Mouse (Mus musculus): ENCODE results near the gene Tmed5. TPM values are rescaled to one million over a fixed set of nuclear protein-coding genes. Genes with fewer than 3 reads are reported as not detected.
"Not testable (repeated sequence)": the region's sequence is repeated elsewhere in the genome, so short reads cannot be mapped to it uniquely, and the experiment has no call there.

Tmed5 gene
- 41.1 and 44.6 TPM in 2 replicates for polyA plus RNA-seq (2015; fragmentation: Nextera tagmentation; extraction: Ambion mirVana)

DNA sequence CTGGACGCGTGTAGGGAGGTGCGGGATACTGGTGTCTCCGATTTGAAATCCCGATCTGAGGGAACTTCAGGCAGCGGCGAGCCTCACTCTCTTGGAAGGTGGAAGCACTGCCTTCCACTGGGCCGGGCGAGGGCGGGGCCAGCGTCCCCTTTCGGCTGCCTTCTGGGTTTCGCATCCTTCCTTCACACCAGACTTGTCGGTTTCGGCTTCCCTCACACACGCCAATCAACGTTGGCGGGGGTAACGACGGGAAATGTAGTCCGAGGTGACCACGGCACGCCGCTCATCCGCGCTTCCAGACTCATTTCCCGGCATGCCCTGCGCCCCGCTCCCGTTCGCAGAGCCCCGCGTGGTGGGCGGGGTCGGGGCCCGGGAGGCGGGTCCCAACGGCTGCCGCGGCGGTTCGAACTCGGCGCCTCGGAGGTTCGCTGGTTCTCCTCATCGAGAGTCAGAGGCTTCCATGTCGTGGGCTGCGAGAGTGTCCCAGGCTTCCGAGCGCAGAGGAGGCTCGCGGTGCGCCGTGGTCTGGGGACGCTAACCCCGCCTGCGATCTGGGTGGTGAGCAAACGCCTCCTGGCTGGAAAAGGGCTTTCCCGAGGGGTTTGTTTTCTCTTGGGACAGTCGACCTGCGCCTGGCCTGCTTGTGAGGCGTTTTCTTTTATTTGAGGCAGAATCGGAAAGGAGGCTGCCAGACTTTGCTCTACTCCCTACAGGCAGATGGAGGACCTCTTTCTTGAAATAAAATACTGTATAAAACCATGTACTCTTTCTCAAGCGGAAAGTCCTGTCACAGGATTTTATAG lies at the start of gene Tmed5, which contains the start of gene Ccdc18:
Gene Tmed5, minus strand, starts transcription at position 180 of the 803 bp plus-strand sequence.
Gene Ccdc18, plus strand, starts transcription at position 435 of the 803 bp plus-strand sequence.
- Histone ChIP-seq H3K4me3 (replicated peaks) (peak within 1 kb of the TSS; percentile 91), H3K4me2 (replicated peaks) (peak within 1 kb of the TSS; percentile 63), H3K9me3 (no peaks in the 10 kb centered on the region), H3K27me3 (replicated peaks) (no peaks in the 10 kb centered on the region), H3K9ac (peak within 1 kb of the TSS; percentile 82), H3K27ac (peak within 1 kb of the TSS; percentile 92), H3K36me3 (no peaks in the 10 kb centered on the region), H3K4me1 (replicated peaks) (no peaks in the 10 kb centered on the region)
- under 1% methylated on average over 65 of the region's 65 CpGs for WGBS
- ATAC-seq = peak; percentile 99

- ATAC-seq = no peak
- Histone ChIP-seq H3K36me3 (no peaks in the 10 kb centered on the region), H3K9ac (no peak overlapping the region), H3K27me3 (replicated peaks) (no peaks in the 10 kb centered on the region), H3K4me3 (replicated peaks) (no peak overlapping the region), H3K4me1 (replicated peaks) (no peaks in the 10 kb centered on the region), H3K27ac (no peak overlapping the region), H3K4me2 (replicated peaks) (no peak overlapping the region), H3K9me3 (no peaks in the 10 kb centered on the region)
- WGBS = 29% methylated on average over 1 of the region's 1 CpGs
Measured at GRCm38 (mm10) chr5:108163695-108164094, 31.3 kb upstream of the Tmed5 start.

DNA sequence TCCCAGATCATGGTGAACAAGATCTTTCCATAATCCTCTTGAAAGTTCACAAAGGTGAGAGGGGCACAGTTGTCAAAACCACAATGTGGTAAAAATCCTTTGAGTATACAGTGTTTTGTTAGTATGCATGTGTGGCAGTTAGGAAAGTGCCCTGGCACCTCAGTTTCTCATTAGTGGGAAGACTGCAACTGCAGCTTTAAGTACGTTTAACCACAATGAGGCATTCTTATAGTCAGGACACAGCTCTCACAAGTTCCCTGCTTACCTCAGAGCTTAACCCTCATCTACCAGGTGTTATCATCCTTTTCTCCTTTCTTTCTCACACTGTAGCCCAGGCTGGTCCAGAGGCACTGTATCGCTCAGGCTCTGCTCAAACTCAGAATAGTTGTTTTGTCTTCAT lies 28.4 kb upstream of the Tmed5 start:
- H3K9me3 ChIP-seq = no peaks in the 10 kb centered on the region
- 83% methylated on average over 2 of the region's 2 CpGs for WGBS
- no peak for ATAC-seq

DNA sequence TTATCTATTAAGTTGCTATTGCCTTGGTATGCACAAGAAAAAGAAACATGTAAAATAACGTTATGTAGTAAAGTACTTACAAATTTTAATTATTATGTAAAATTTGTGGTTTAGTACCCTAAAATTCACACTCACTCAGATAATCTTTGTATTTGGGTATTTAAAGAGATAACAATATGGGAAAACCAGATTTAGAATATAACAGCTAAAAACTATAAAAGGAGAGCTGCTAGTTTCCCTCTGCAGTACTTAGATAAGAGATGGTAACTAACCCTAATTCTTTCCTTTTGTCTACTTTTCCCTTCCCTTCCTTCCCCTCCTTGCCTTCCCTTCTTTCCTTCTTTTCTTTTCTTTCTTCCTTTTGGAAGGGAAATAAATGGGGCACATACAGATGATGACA lies 20.2 kb upstream of the Tmed5 start:
- 96% methylated on average over 1 of the region's 1 CpGs for WGBS
- H3K4me1 ChIP-seq (replicated peaks) = no peaks in the 10 kb centered on the region

More for the DNA sequence above, 28.4 kb upstream of the Tmed5 start:
- H3K36me3 ChIP-seq = no peaks in the 10 kb centered on the region
- H3K9ac ChIP-seq = no peak overlapping the region
- H3K27me3 ChIP-seq (replicated peaks) = no peaks in the 10 kb centered on the region
- no peak overlapping the region for H3K4me3 ChIP-seq (replicated peaks)
- no peak overlapping the region for H3K27ac ChIP-seq
- H3K4me2 ChIP-seq (replicated peaks) = no peak overlapping the region
- no peaks in the 10 kb centered on the region for H3K4me1 ChIP-seq (replicated peaks)

GRCm38 (mm10) chr5:108131849-108132440 lies 475 bp downstream of the Tmed5 start:
- ATAC-seq = peak; percentile 65
- WGBS = under 1% methylated on average over 32 of the region's 32 CpGs
- peak overlapping the region; percentile 92 for H3K27ac ChIP-seq
- no peaks in the 10 kb centered on the region for H3K27me3 ChIP-seq (replicated peaks)
- H3K9me3 ChIP-seq = no peaks in the 10 kb centered on the region
- peak overlapping the region; percentile 82 for H3K9ac ChIP-seq
- H3K36me3 ChIP-seq = no peaks in the 10 kb centered on the region
- H3K4me2 ChIP-seq (replicated peaks) = peak overlapping the region; percentile 63
- peak overlapping the region; percentile 91 for H3K4me3 ChIP-seq (replicated peaks)
- no peaks in the 10 kb centered on the region for H3K4me1 ChIP-seq (replicated peaks)

More for the DNA sequence above, 20.2 kb upstream of the Tmed5 start:
- H3K27ac ChIP-seq = no peak overlapping the region
- H3K27me3 ChIP-seq (replicated peaks) = no peaks in the 10 kb centered on the region
- H3K9ac ChIP-seq = no peak overlapping the region
- no peak overlapping the region for H3K4me2 ChIP-seq (replicated peaks)
- no peaks in the 10 kb centered on the region for H3K36me3 ChIP-seq
- no peaks in the 10 kb centered on the region for H3K9me3 ChIP-seq
- no peak overlapping the region for H3K4me3 ChIP-seq (replicated peaks)
- no peak for ATAC-seq

- no peak overlapping the region for H3K4me2 ChIP-seq (replicated peaks)
- no peak overlapping the region for H3K27ac ChIP-seq
- no peak overlapping the region for H3K9ac ChIP-seq
- 0 out of 2 replicates have a peak, but pooled peaks cover 3% of the 10 kb centered on the region for H3K36me3 ChIP-seq
- no peaks in the 10 kb centered on the region for H3K9me3 ChIP-seq
- no peaks in the 10 kb centered on the region for H3K27me3 ChIP-seq (replicated peaks)
- H3K4me1 ChIP-seq (replicated peaks) = no peaks in the 10 kb centered on the region
- no peak for ATAC-seq
- 84% methylated on average over 9 of the region's 9 CpGs for WGBS
- H3K4me3 ChIP-seq (replicated peaks) = no peak overlapping the region
Measured at GRCm38 (mm10) chr5:108120221-108120900, 12.1 kb downstream of the Tmed5 start.

DNA sequence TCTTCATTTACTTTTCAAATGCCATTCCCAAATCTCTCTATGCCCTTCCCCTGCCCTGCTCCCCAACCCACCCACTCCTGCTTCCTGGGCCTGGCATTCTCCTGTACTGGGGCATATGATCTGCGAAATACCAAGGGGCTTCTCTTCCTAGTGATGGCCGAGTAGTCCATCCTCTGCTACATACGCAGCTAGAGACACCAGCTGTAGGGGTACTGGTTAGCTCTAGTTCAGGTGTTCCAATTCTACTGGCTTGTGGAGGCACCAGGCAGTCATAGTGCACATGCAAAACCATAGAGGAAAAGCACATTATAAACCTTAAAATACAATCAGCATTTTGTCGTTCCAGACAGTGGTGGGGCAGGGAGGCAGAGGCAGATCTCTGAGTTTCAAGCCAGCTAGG lies 14.7 kb downstream of the Tmed5 start:
- H3K4me3 ChIP-seq (replicated peaks) = no peak overlapping the region
- 91% methylated on average over 4 of the region's 4 CpGs for WGBS
- H3K9ac ChIP-seq = no peak overlapping the region
- H3K4me2 ChIP-seq (replicated peaks) = no peak overlapping the region
- H3K27me3 ChIP-seq (replicated peaks) = no peaks in the 10 kb centered on the region
- 0 out of 2 replicates have a peak, but pooled peaks cover 3% of the 10 kb centered on the region for H3K36me3 ChIP-seq
- no peaks in the 10 kb centered on the region for H3K9me3 ChIP-seq
- no peak for ATAC-seq
- no peaks in the 10 kb centered on the region for H3K4me1 ChIP-seq (replicated peaks)
- H3K27ac ChIP-seq = no peak overlapping the region

- 94% methylated on average over 7 of the region's 7 CpGs for WGBS
- Histone ChIP-seq H3K4me1 (replicated peaks) (no peaks in the 10 kb centered on the region), H3K27me3 (replicated peaks) (no peaks in the 10 kb centered on the region), H3K9ac (no peak overlapping the region), H3K27ac (no peak overlapping the region), H3K36me3 (peaks cover 12% of the 10 kb centered on the region; the same call in 1 of the 2 replicates), H3K9me3 (no peaks in the 10 kb centered on the region), H3K4me2 (replicated peaks) (no peak overlapping the region), H3K4me3 (replicated peaks) (no peak overlapping the region)
- no peak for ATAC-seq
Measured at GRCm38 (mm10) chr5:108109346-108109745, 23.1 kb downstream of the Tmed5 start.

DNA sequence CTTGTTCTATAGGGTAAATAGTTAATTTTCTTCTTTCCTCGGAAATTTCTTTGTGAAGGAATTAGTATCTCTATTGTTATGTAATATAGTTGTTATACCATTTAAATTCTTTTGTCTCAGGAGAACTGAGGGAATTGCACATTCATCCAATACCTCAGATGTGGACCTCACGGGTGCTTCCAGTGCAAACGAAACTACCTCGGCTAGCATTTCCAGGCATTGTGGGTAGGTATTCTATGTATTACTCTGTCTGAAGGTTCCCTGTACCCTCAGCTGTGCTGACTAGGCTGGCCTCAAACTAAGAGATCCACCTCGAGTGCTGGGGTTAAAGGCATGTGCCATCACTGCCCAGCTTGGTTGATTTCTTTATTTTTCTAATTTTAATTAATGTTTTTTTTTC lies 28.1 kb downstream of the Tmed5 start:
- H3K4me3 ChIP-seq (replicated peaks) = no peak overlapping the region
- no peaks in the 10 kb centered on the region for H3K27me3 ChIP-seq (replicated peaks)
- peaks cover 16% of the 10 kb centered on the region; the same call in 1 of the 2 replicates for H3K36me3 ChIP-seq
- H3K4me2 ChIP-seq (replicated peaks) = no peak overlapping the region
- no peak overlapping the region for H3K27ac ChIP-seq
- no peak overlapping the region for H3K9ac ChIP-seq
- ATAC-seq = no peak
- no peaks in the 10 kb centered on the region for H3K9me3 ChIP-seq
- WGBS = 91% methylated on average over 5 of the region's 5 CpGs
- no peaks in the 10 kb centered on the region for H3K4me1 ChIP-seq (replicated peaks)

DNA sequence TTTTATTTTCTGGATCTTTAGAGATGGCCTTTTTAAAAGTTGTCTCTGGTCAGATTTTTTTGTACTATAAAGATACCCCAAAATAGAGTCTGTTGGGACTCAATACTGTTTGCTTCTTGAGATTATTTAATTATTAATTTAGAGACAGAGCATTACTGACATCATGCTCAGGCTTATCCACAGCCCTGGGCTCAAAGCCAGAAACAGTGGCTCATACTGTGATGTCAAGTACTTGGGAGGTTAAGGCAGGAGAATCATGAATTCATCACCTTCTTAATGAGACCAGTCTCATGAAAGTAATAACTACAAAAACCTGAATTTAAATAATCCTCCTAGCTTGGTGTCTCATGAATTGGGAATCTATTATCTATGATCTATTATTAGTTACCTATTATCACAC lies 32.2 kb downstream of the Tmed5 start:
- H3K4me3 ChIP-seq (replicated peaks) = no peak overlapping the region
- no peaks in the 10 kb centered on the region for H3K9me3 ChIP-seq
- no peak overlapping the region for H3K4me2 ChIP-seq (replicated peaks)
- no peak overlapping the region for H3K27ac ChIP-seq
- no peak overlapping the region for H3K9ac ChIP-seq
- peaks cover 16% of the 10 kb centered on the region; the same call in 1 of the 2 replicates for H3K36me3 ChIP-seq
- no peak for ATAC-seq
- H3K4me1 ChIP-seq (replicated peaks) = no peaks in the 10 kb centered on the region
- no peaks in the 10 kb centered on the region for H3K27me3 ChIP-seq (replicated peaks)

DNA sequence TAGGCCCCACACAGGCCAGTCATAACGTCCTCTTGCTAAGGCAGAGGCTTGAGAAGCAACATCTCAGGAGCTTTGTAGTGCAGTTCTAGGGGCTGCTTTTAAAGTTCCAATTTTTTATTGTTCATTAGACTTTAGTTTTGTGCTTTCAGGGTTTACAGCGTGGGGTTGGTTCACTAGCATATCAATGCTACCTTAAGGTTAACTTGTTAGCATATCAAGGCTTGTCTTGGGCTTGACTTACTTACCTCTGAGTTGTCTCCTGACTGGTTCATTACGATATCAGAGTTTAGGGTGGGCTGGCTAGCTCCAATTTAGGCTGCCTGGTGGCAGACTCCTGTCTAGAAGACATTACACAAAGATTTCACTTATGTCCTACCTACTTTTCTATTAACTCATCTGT lies 34.7 kb downstream of the Tmed5 start:
- no peak overlapping the region for H3K27ac ChIP-seq
- H3K4me2 ChIP-seq (replicated peaks) = no peak overlapping the region
- H3K9me3 ChIP-seq = no peaks in the 10 kb centered on the region
- H3K4me3 ChIP-seq (replicated peaks) = no peak overlapping the region
- no peak overlapping the region for H3K9ac ChIP-seq
- no peaks in the 10 kb centered on the region for H3K27me3 ChIP-seq (replicated peaks)
- peaks cover 15% of the 10 kb centered on the region for H3K36me3 ChIP-seq
- no peaks in the 10 kb centered on the region for H3K4me1 ChIP-seq (replicated peaks)
- WGBS = 93% methylated on average over 3 of the region's 3 CpGs
- ATAC-seq = no peak

DNA sequence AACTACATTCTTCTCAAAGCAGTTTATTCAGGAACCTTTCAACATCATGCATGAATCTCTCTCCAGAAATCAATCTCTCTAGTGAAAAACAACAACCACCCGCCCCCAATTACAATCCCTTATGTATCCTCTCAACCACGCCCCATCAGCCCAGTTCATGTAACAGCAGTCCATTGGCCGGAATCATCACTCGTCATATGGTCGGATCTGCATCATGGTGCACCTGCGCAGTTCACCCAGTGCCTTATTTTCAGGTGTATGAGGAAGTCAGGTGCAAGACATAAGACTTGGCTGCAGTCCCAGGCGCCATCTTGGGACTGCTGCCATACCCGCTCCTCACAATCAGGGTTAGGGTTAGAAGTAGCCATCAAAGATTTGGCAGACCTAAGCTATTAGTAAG lies 39.7 kb downstream of the Tmed5 start:
- not testable (repeated sequence) for ATAC-seq

More for the DNA sequence above, 39.7 kb downstream of the Tmed5 start:
- not testable (repeated sequence) for H3K4me2 ChIP-seq (replicated peaks); H3K4me3 ChIP-seq (replicated peaks); H3K4me1 ChIP-seq (replicated peaks); H3K9me3 ChIP-seq; H3K27ac ChIP-seq; H3K27me3 ChIP-seq (replicated peaks); H3K9ac ChIP-seq
- 96% methylated on average over 8 of the region's 8 CpGs for WGBS
- H3K36me3 ChIP-seq = peaks cover 28% of the 10 kb centered on the region

Data from intestine, embryonic 15.5 days (tissue).